Mouse (Mus musculus): ENCODE data around the gene Filip1. TPM values are rescaled to one million over a fixed set of nuclear protein-coding genes. Genes with fewer than 3 reads are reported as not detected.

The Filip1 gene
- total and polyA plus RNA-seq, 3 experiments = not detected

DNA sequence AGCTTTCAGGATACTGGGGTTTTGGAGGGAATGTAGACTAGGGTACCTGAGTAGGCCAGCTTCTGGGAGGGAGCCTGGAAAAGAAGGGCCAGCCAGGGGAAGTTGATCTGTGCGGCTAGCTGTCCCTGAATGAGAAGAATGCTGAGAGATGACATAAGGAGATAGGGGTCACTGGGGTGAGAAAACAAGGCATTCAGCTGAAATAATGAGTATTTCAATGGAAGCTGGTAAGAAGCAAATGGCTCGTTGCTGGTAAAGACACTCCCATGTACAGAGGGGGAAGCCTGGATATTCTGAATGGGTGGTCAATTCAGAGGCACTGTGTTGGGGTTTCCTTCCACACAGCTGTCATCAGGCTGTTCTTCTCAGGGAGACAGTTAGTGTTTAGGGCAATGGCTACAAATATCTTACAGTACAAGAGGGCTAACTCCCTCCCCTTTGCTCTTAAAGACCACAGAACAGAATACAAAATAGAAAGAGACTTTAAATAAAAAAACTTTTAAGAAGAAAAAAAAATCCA is 26.7 kb upstream of the Filip1 start:
- no peaks in the 10 kb centered on the region for H3K9me3 ChIP-seq (replicated peaks; ENCODE audit: insufficient read depth, low read length)
- no peaks in the 10 kb centered on the region for H3K4me1 ChIP-seq (ENCODE audit: control insufficient read depth in 1 of 2, insufficient read depth in 2 of 2, low read length in 2 of 2)
- no peak overlapping the region for H3K9ac ChIP-seq (ENCODE audit: control insufficient read depth, low read depth, low read length, poor library complexity, severe bottlenecking)
- no peak overlapping the region for H3K27ac ChIP-seq (ENCODE audit: control insufficient read depth, low read depth, low read length)
- no peaks in the 10 kb centered on the region for H3K36me3 ChIP-seq (ENCODE audit: control insufficient read depth in 1 of 2, insufficient read depth in 2 of 2, low read length in 2 of 2)
- DNase-seq (ENCODE audit: low read depth, low spot score) = no peak
- no peak for TF ChIP-seq TCF12 (IDR thresholded peaks at IDR 0.05; ENCODE audit: low read depth, low read length)
- TF ChIP-seq USF2 (IDR thresholded peaks at IDR 0.05; ENCODE audit: borderline replicate concordance in 1 of 2, insufficient read depth in 1 of 2, low read depth in 1 of 2, low read length in 2 of 2) = no peak
- TF ChIP-seq GATA1 (IDR thresholded peaks at IDR 0.05; ENCODE audit: low read depth, low read length) = no peak
- no peak for TF ChIP-seq RAD21 (IDR thresholded peaks at IDR 0.05; ENCODE audit: low read depth, low read length)
- TF ChIP-seq ELF1 (IDR thresholded peaks at IDR 0.05; ENCODE audit: low read depth, low read length) = no peak
- TF ChIP-seq MYC (IDR thresholded peaks at IDR 0.05; ENCODE audit: low read depth, low read length) = no peak
- TF ChIP-seq MAZ (IDR thresholded peaks at IDR 0.05; ENCODE audit: low read depth, low read length) = no peak
- TF ChIP-seq MEF2A (IDR thresholded peaks at IDR 0.05; ENCODE audit: extremely low read depth, insufficient replicate concordance, low read depth, low read length, poor library complexity, severe bottlenecking) = no peak
- no peak for TF ChIP-seq ZC3H11A (IDR thresholded peaks at IDR 0.05; ENCODE audit: low read depth, low read length)
- no peak for TF ChIP-seq POLR2AphosphoS2 (IDR thresholded peaks at IDR 0.05; ENCODE audit: low read length)
- no peak for TF ChIP-seq NRF1 (IDR thresholded peaks at IDR 0.05; ENCODE audit: insufficient read depth, low read depth, low read length, poor library complexity, severe bottlenecking)
- no peak for TF ChIP-seq NELFE (IDR thresholded peaks at IDR 0.05; ENCODE audit: low read depth, low read length)
- no peak for TF ChIP-seq CHD2 (IDR thresholded peaks at IDR 0.05; ENCODE audit: low read length)
- no peak for TF ChIP-seq RCOR1 (IDR thresholded peaks at IDR 0.05; ENCODE audit: low read depth, low read length)
- no peak for TF ChIP-seq ZKSCAN1 (IDR thresholded peaks at IDR 0.05; ENCODE audit: low read depth, low read length)
- no peak for TF ChIP-seq KAT2A (conservative IDR thresholded peaks at IDR 0.05; ENCODE audit: low read depth, low read length)
- no peak overlapping the region for H3K4me3 ChIP-seq (ENCODE audit: control insufficient read depth in 1 of 2, insufficient read depth in 1 of 2, low read depth in 2 of 2, low read length in 2 of 2)
- H3K79me2 ChIP-seq (ENCODE audit: control insufficient read depth, insufficient read depth, low read length, poor library complexity) = no peaks in the 10 kb centered on the region
- peaks cover 2% of the 10 kb centered on the region in 2 experiments; a peak in 3 of 4 replicates for H3K27me3 ChIP-seq (ENCODE audit: control insufficient read depth in 1 of 2, insufficient read depth in 2 of 2, low read length in 2 of 2)

DNA sequence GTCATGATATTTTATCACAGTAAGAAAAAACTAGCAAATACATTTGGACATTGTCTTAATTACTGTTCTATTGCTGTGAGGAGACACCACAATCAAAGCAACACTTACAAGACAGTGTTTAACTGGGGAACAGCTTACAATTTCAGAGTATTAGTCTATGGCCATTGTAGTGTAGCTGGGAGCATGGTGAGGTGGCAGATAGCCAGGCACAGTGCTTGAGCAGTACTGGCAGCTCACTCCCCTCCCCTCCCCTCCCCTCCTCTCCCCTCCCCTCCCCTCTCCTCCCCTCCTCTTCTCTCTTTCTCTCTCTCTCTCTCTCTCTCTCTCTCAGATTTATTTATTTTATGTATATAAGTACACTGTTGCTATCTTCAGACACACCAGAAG is 25.3 kb upstream of the Filip1 start:
- Histone ChIP-seq H3K36me3 (ENCODE audit: control insufficient read depth in 1 of 2, insufficient read depth in 2 of 2, low read length in 2 of 2) (no peaks in the 10 kb centered on the region), H3K27me3 (ENCODE audit: control insufficient read depth in 1 of 2, insufficient read depth in 2 of 2, low read length in 2 of 2) (peaks cover 2% of the 10 kb centered on the region in 2 experiments; a peak in 3 of 4 replicates), H3K4me1 (ENCODE audit: control insufficient read depth in 1 of 2, insufficient read depth in 2 of 2, low read length in 2 of 2) (no peaks in the 10 kb centered on the region), H3K9ac (ENCODE audit: control insufficient read depth, low read depth, low read length, poor library complexity, severe bottlenecking) (no peak overlapping the region), H3K27ac (ENCODE audit: control insufficient read depth, low read depth, low read length) (no peak overlapping the region), H3K79me2 (ENCODE audit: control insufficient read depth, insufficient read depth, low read length, poor library complexity) (no peaks in the 10 kb centered on the region), H3K9me3 (replicated peaks; ENCODE audit: insufficient read depth, low read length) (no peaks in the 10 kb centered on the region), H3K4me3 (ENCODE audit: control insufficient read depth in 1 of 2, insufficient read depth in 1 of 2, low read depth in 2 of 2, low read length in 2 of 2) (no peak overlapping the region)
- TF ChIP-seq ZKSCAN1 (IDR thresholded peaks at IDR 0.05; ENCODE audit: low read depth, low read length) (no peak), GATA1 (IDR thresholded peaks at IDR 0.05; ENCODE audit: low read depth, low read length) (no peak), ZC3H11A (IDR thresholded peaks at IDR 0.05; ENCODE audit: low read depth, low read length) (no peak), POLR2AphosphoS2 (IDR thresholded peaks at IDR 0.05; ENCODE audit: low read length) (no peak), JUND (IDR thresholded peaks at IDR 0.05; ENCODE audit: low read depth, low read length) (no peak), UBTF (IDR thresholded peaks at IDR 0.05; ENCODE audit: borderline replicate concordance, insufficient read depth, low read depth, low read length) (no peak), ZNF384 (IDR thresholded peaks at IDR 0.05; ENCODE audit: low read depth, low read length) (no peak), CHD2 (IDR thresholded peaks at IDR 0.05; ENCODE audit: low read length) (no peak), TCF12 (IDR thresholded peaks at IDR 0.05; ENCODE audit: low read depth, low read length) (no peak), GABPA (IDR thresholded peaks at IDR 0.05; ENCODE audit: low read depth, low read length) (no peak), SMC3 (IDR thresholded peaks at IDR 0.05; ENCODE audit: low read depth, low read length) (no peak), NELFE (IDR thresholded peaks at IDR 0.05; ENCODE audit: low read depth, low read length) (no peak), RAD21 (IDR thresholded peaks at IDR 0.05; ENCODE audit: low read depth, low read length) (no peak), KAT2A (conservative IDR thresholded peaks at IDR 0.05; ENCODE audit: low read depth, low read length) (no peak), POLR2A (IDR thresholded peaks at IDR 0.05; ENCODE audit: control insufficient read depth in 1 of 2, insufficient read depth in 1 of 2, low read depth in 1 of 2, low read length in 2 of 2, poor library complexity in 1 of 2) (no peak), RCOR1 (IDR thresholded peaks at IDR 0.05; ENCODE audit: low read depth, low read length) (no peak), TAL1 (IDR thresholded peaks at IDR 0.05; ENCODE audit: low read length) (no peak), E2F4 (IDR thresholded peaks at IDR 0.05; ENCODE audit: borderline replicate concordance, low read depth, low read length) (no peak), ETS1 (IDR thresholded peaks at IDR 0.05; ENCODE audit: low read depth, low read length) (no peak)
- DNase-seq (ENCODE audit: low read depth, low spot score) = no peak

All from MEL (cell line).